Mouse (Mus musculus) MEL (cell line): Measurements from ENCODE around the gene Fdxacb1. TPM values are rescaled to one million over a fixed set of nuclear protein-coding genes. Genes with fewer than 3 reads are reported as not detected.

ENCODE experiments used
- DNase-seq: peaks from one replicate; pipeline ENCODE4 v3.0.0; 2011; ENCODE audit warnings: low read depth, low spot score
- H3K27ac ChIP-seq: 2 replicates; pipeline ENCODE4 v1.5.1; 2012; ENCODE audit warnings: low read depth, mild to moderate bottlenecking, control low read depth, low read length, moderate library complexity; ENCODE audit not compliant: control insufficient read depth
- H3K27me3 ChIP-seq, 2 experiments: fragments of 150-350 bp in 1 of 2; sonication (generic) in 1 of 2; 2 replicates each; pipeline ENCODE4 v1.6.1; 2012; ENCODE audit warnings: low read length in 2 of 2, mild to moderate bottlenecking in 2 of 2, improper control_type of control experiment in 1 of 2, moderate library complexity in 1 of 2; ENCODE audit not compliant: insufficient read depth in 2 of 2, control insufficient read depth in 1 of 2
- H3K36me3 ChIP-seq, 2 experiments: 2 replicates each; pipeline ENCODE4 v1.6.1; 2012 to 2014; ENCODE audit warnings: low read length in 2 of 2, improper control_type of control experiment in 1 of 2, inconsistent platforms in 1 of 2, mild to moderate bottlenecking in 1 of 2; ENCODE audit not compliant: insufficient read depth in 2 of 2, control insufficient read depth in 1 of 2
- H3K4me1 ChIP-seq, 2 experiments: fragments of 150-350 bp in 1 of 2; sonication (generic) in 1 of 2; 2 replicates each; pipeline ENCODE4 v1.6.1; 2012; ENCODE audit warnings: low read length in 2 of 2, improper control_type of control experiment in 1 of 2, mild to moderate bottlenecking in 1 of 2; ENCODE audit not compliant: insufficient read depth in 2 of 2, control insufficient read depth in 1 of 2
- H3K4me3 ChIP-seq, 2 experiments: fragments of 150-350 bp in 1 of 2; sonication (generic) in 1 of 2; 2 replicates each; pipeline ENCODE4 v1.5.1; 2012; ENCODE audit warnings: low read depth in 2 of 2, low read length in 2 of 2, mild to moderate bottlenecking in 2 of 2, moderate library complexity in 2 of 2, control low read depth in 1 of 2, improper control_type of control experiment in 1 of 2; ENCODE audit not compliant: control insufficient read depth in 1 of 2, insufficient read depth in 1 of 2
- H3K79me2 ChIP-seq: 2 replicates; pipeline ENCODE4 v1.6.1; 2012; ENCODE audit warnings: mild to moderate bottlenecking, low read length, moderate library complexity; ENCODE audit not compliant: control insufficient read depth, poor library complexity, insufficient read depth
- H3K9ac ChIP-seq: 2 replicates; pipeline ENCODE4 v1.6.1; 2012; ENCODE audit warnings: low read depth, mild to moderate bottlenecking, control low read depth, low read length, moderate library complexity; ENCODE audit not compliant: control insufficient read depth, poor library complexity, severe bottlenecking
- H3K9me3 ChIP-seq: fragments of 150-350 bp; sonication (generic); replicated peaks from 2 replicates; pipeline ENCODE4 v1.6.1; 2012; ENCODE audit warnings: mild to moderate bottlenecking, low read length, improper control_type of control experiment, moderate library complexity; ENCODE audit not compliant: insufficient read depth
- CHD1 ChIP-seq: IDR thresholded peaks from 2 replicates; pipeline ENCODE4 v1.6.1; 2012; ENCODE audit warnings: low read depth, mild to moderate bottlenecking, inconsistent platforms, low read length, improper control_type of control experiment
- CHD2 ChIP-seq: IDR thresholded peaks from 2 replicates; pipeline ENCODE4 v1.6.1; 2011; ENCODE audit warnings: low read length, improper control_type of control experiment
- CTCF ChIP-seq, 3 experiments: IDR thresholded peaks in 2 of 3; conservative IDR thresholded peaks in 1 of 3; 2 replicates each; pipeline ENCODE4 v1.5.1; 2011 to 2012; ENCODE audit warnings: low read length in 3 of 3, low read depth in 2 of 3, mild to moderate bottlenecking in 2 of 3, improper control_type of control experiment in 1 of 3, inconsistent platforms in 1 of 3, mixed read lengths in 1 of 3, moderate library complexity in 1 of 3; ENCODE audit not compliant: control insufficient read depth in 1 of 3, insufficient read depth in 1 of 3, poor library complexity in 1 of 3, severe bottlenecking in 1 of 3
- EP300 ChIP-seq, 2 experiments: IDR thresholded peaks; 2 replicates each; pipeline ENCODE4 v1.6.1; 2011; ENCODE audit warnings: improper control_type of control experiment in 2 of 2, low read length in 2 of 2, low read depth in 1 of 2, mild to moderate bottlenecking in 1 of 2
- ETS1 ChIP-seq: IDR thresholded peaks from 2 replicates; pipeline ENCODE4 v1.6.1; 2012; ENCODE audit warnings: low read depth, mild to moderate bottlenecking, inconsistent platforms, low read length, improper control_type of control experiment, moderate library complexity
- GABPA ChIP-seq: IDR thresholded peaks from 2 replicates; pipeline ENCODE4 v1.6.1; 2012; ENCODE audit warnings: low read depth, mild to moderate bottlenecking, inconsistent platforms, low read length, improper control_type of control experiment, moderate library complexity
- GATA1 ChIP-seq: IDR thresholded peaks from 2 replicates; pipeline ENCODE4 v1.6.1; 2011; ENCODE audit warnings: low read depth, low read length, improper control_type of control experiment
- JUND ChIP-seq: IDR thresholded peaks from 2 replicates; pipeline ENCODE4 v1.6.1; 2011; ENCODE audit warnings: low read depth, mild to moderate bottlenecking, improper control_type of control experiment, low read length
- KAT2A ChIP-seq: conservative IDR thresholded peaks from 2 replicates; pipeline ENCODE4 v1.6.1; 2012; ENCODE audit warnings: low read depth, low read length, improper control_type of control experiment, inconsistent platforms
- MAFK ChIP-seq: IDR thresholded peaks from 2 replicates; pipeline ENCODE4 v1.6.1; 2011; ENCODE audit warnings: low read depth, mild to moderate bottlenecking, low read length, improper control_type of control experiment, borderline replicate concordance
- MAZ ChIP-seq: IDR thresholded peaks from 2 replicates; pipeline ENCODE4 v1.6.1; 2012; ENCODE audit warnings: low read depth, mild to moderate bottlenecking, inconsistent platforms, low read length, improper control_type of control experiment
- MEF2A ChIP-seq: IDR thresholded peaks from 2 replicates; pipeline ENCODE4 v1.6.1; 2014; ENCODE audit warnings: low read depth, mild to moderate bottlenecking, inconsistent platforms, low read length, improper control_type of control experiment; ENCODE audit not compliant: poor library complexity, insufficient replicate concordance, severe bottlenecking; ENCODE audit errors: extremely low read depth
- MYB ChIP-seq: IDR thresholded peaks from 2 replicates; pipeline ENCODE4 v1.6.1; 2011; ENCODE audit warnings: mild to moderate bottlenecking, low read depth, low read length, improper control_type of control experiment
- NELFE ChIP-seq: IDR thresholded peaks from 2 replicates; pipeline ENCODE4 v1.6.1; 2011; ENCODE audit warnings: low read depth, low read length, improper control_type of control experiment
- POLR2A ChIP-seq, 2 experiments: IDR thresholded peaks; 2 replicates each; pipeline ENCODE4 v1.6.1; 2011 to 2012; ENCODE audit warnings: low read length in 2 of 2, mild to moderate bottlenecking in 2 of 2, control low read depth in 1 of 2, improper control_type of control experiment in 1 of 2, low read depth in 1 of 2, moderate library complexity in 1 of 2; ENCODE audit not compliant: control insufficient read depth in 1 of 2, insufficient read depth in 1 of 2, poor library complexity in 1 of 2
- POLR2AphosphoS2 ChIP-seq: IDR thresholded peaks from 2 replicates; pipeline ENCODE4 v1.6.1; 2011; ENCODE audit warnings: low read length, improper control_type of control experiment
- POLR2AphosphoS5 ChIP-seq: IDR thresholded peaks from 2 replicates; pipeline ENCODE4 v1.6.1; 2012; ENCODE audit warnings: low read depth, borderline replicate concordance, mild to moderate bottlenecking, inconsistent platforms, low read length, moderate library complexity, mixed read lengths
- RAD21 ChIP-seq: IDR thresholded peaks from 2 replicates; pipeline ENCODE4 v1.6.1; 2011; ENCODE audit warnings: mild to moderate bottlenecking, low read depth, low read length, improper control_type of control experiment
- RCOR1 ChIP-seq: IDR thresholded peaks from 2 replicates; pipeline ENCODE4 v1.6.1; 2012; ENCODE audit warnings: low read depth, mild to moderate bottlenecking, inconsistent platforms, low read length, improper control_type of control experiment
- SIN3A ChIP-seq: IDR thresholded peaks from 2 replicates; pipeline ENCODE4 v1.6.1; 2012; ENCODE audit warnings: low read length, improper control_type of control experiment, inconsistent platforms
- SMC3 ChIP-seq: IDR thresholded peaks from 2 replicates; pipeline ENCODE4 v1.6.1; 2011; ENCODE audit warnings: low read depth, low read length, improper control_type of control experiment
- TAL1 ChIP-seq: IDR thresholded peaks from 2 replicates; pipeline ENCODE4 v1.6.1; 2012; ENCODE audit warnings: mild to moderate bottlenecking, inconsistent platforms, low read length, moderate library complexity, mixed read lengths
- TBP ChIP-seq: IDR thresholded peaks from 2 replicates; pipeline ENCODE4 v1.8.0; 2011; ENCODE audit warnings: low read depth, low read length, improper control_type of control experiment
- UBTF ChIP-seq: IDR thresholded peaks from 2 replicates; pipeline ENCODE4 v1.6.1; 2012; ENCODE audit warnings: low read depth, mild to moderate bottlenecking, inconsistent platforms, low read length, improper control_type of control experiment, moderate library complexity, borderline replicate concordance; ENCODE audit not compliant: insufficient read depth
- USF1 ChIP-seq: IDR thresholded peaks from 2 replicates; pipeline ENCODE4 v1.6.1; 2014; ENCODE audit warnings: low read depth, mild to moderate bottlenecking, inconsistent platforms, low read length, improper control_type of control experiment, moderate library complexity
- USF2 ChIP-seq, 2 experiments: IDR thresholded peaks; 2 replicates each; pipeline ENCODE4 v1.6.1; 2011 to 2012; ENCODE audit warnings: improper control_type of control experiment in 2 of 2, low read length in 2 of 2, borderline replicate concordance in 1 of 2, inconsistent platforms in 1 of 2, low read depth in 1 of 2, mild to moderate bottlenecking in 1 of 2; ENCODE audit not compliant: insufficient read depth in 1 of 2
- ZC3H11A ChIP-seq: IDR thresholded peaks from 2 replicates; pipeline ENCODE4 v1.6.1; 2012; ENCODE audit warnings: low read depth, mild to moderate bottlenecking, inconsistent platforms, low read length, improper control_type of control experiment
- ZKSCAN1 ChIP-seq: IDR thresholded peaks from 2 replicates; pipeline ENCODE4 v1.6.1; 2012; ENCODE audit warnings: low read depth, mild to moderate bottlenecking, inconsistent platforms, low read length, improper control_type of control experiment, moderate library complexity
- ZMIZ1 ChIP-seq: IDR thresholded peaks from 2 replicates; pipeline ENCODE4 v1.6.1; 2012; ENCODE audit warnings: low read depth, mild to moderate bottlenecking, inconsistent platforms, low read length, improper control_type of control experiment, moderate library complexity
- polyA plus RNA-seq, 2 experiments: library from polyadenylated mRNA; stranded (reverse) in 1 of 2; unstranded in 1 of 2; fragments of >175 nt in 1 of 2; fragments of >200 nt in 1 of 2; gene quantifications; 2 replicates each; pipeline versions ENCODE4 v1.2.1 to v1.2.4; 2012; ENCODE audit warnings: low replicate concordance in 2 of 2, low read depth in 1 of 2; ENCODE audit not compliant: insufficient read length in 2 of 2, insufficient read depth in 1 of 2, missing spikeins in 1 of 2
- total RNA-seq: library from RNA; depleted of rRNA; stranded (reverse); fragments of 300-350 nt; gene quantifications from 2 replicates; pipeline ENCODE4 v1.2.3, GENCODE M21; 2012

The Fdxacb1 gene
- total and polyA plus RNA-seq, 3 experiments: 6.5 to 9.7 TPM; not detected in 1

DNA sequence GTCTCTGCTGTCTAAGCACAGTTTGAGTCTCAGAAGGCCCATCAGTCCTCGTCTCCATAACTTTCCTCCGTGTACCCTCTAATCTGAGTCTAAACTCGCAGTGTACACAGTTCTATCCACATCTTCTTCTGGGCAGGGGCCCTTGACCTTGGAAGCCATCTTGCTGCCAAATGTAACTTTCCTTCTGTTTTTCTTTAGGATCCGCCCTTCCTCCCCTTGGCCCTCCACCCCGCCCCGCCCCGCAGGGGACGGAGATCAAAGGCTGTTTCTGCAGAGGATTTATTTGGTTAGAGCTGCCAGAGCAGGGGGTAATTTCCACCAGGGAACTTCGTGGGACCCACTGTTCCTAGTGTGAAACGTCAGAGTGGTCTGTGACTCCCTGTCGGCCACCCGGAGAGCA is 47.0 kb upstream of the Fdxacb1 start:
- no peak overlapping the region for H3K27ac ChIP-seq
- H3K4me3 ChIP-seq: no peak overlapping the region
- DNase-seq: no peak
- no peaks in the 10 kb centered on the region for H3K36me3 ChIP-seq
- no peak overlapping the region for H3K9ac ChIP-seq
- H3K79me2 ChIP-seq: no peaks in the 10 kb centered on the region
- H3K4me1 ChIP-seq: 0 out of 4 replicates have a peak, but pooled peaks cover 0 to 2% of the 10 kb centered on the region in 2 experiments
- TF ChIP-seq CTCF (IDR thresholded peaks at IDR 0.05 in 2 of 3, conservative IDR thresholded peaks at IDR 0.05 in 1 of 3; ENCODE audit: control insufficient read depth in 1 of 3, insufficient read depth in 1 of 3, low read depth in 2 of 3, low read length in 3 of 3, poor library complexity in 1 of 3, severe bottlenecking in 1 of 3): no peak
- TF ChIP-seq CHD1: no peak
- TF ChIP-seq UBTF: no peak
- no peak for TF ChIP-seq POLR2AphosphoS5
- no peak for TF ChIP-seq POLR2AphosphoS2
- no peak for TF ChIP-seq RAD21
- no peak for TF ChIP-seq EP300 (IDR thresholded peaks at IDR 0.05; ENCODE audit: low read depth in 1 of 2, low read length in 2 of 2)
- TF ChIP-seq USF1: no peak
- no peak for TF ChIP-seq SMC3
- TF ChIP-seq JUND: no peak
- TF ChIP-seq ETS1: no peak
- TF ChIP-seq MYB: no peak
- TF ChIP-seq CHD2: no peak
- no peak for TF ChIP-seq MAFK
- H3K9me3 ChIP-seq: no peaks in the 10 kb centered on the region
- peaks cover 9 to 16% of the 10 kb centered on the region in 2 experiments for H3K27me3 ChIP-seq

DNA sequence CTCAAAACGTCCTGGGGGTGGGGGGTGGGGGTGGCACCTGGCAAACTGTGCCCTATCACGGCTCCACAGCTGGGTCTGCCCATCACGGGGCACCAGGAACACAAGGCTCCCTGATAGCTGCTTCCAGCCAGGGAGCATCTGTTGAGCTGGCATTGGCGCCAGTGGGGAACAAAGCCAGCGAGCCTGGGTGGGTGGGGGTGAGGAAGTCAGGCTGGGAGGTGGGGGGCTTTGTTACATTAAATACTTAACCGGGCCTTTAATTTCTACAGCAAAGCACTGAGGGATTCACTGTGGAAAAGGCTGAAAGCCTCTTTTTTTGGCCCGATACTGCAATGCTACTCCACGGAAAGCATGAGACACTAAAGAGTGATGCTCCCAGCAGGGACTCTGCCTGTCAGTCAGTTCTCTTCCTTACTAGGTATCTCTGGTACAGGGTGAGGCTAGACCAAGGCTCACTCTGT is 45.6 kb upstream of the Fdxacb1 start:
- no peaks in the 10 kb centered on the region for H3K79me2 ChIP-seq
- H3K27me3 ChIP-seq: peaks cover 9 to 13% of the 10 kb centered on the region in 2 experiments
- no peak for DNase-seq
- H3K36me3 ChIP-seq: no peaks in the 10 kb centered on the region
- no peak for TF ChIP-seq SMC3
- TF ChIP-seq SIN3A: no peak
- TF ChIP-seq ETS1: no peak
- no peak for TF ChIP-seq MEF2A
- no peak for TF ChIP-seq MAZ
- no peak for TF ChIP-seq ZMIZ1
- TF ChIP-seq CTCF (IDR thresholded peaks at IDR 0.05 in 2 of 3, conservative IDR thresholded peaks at IDR 0.05 in 1 of 3; ENCODE audit: control insufficient read depth in 1 of 3, insufficient read depth in 1 of 3, low read depth in 2 of 3, low read length in 3 of 3, poor library complexity in 1 of 3, severe bottlenecking in 1 of 3): no peak
- TF ChIP-seq KAT2A: no peak
- TF ChIP-seq ZC3H11A: no peak
- no peak for TF ChIP-seq JUND
- no peak for TF ChIP-seq NELFE
- no peak for TF ChIP-seq TAL1
- TF ChIP-seq GATA1: no peak
- TF ChIP-seq GABPA: no peak
- no peak for TF ChIP-seq ZKSCAN1
- no peak for TF ChIP-seq RAD21
- TF ChIP-seq TBP: no peak
- TF ChIP-seq USF2 (IDR thresholded peaks at IDR 0.05; ENCODE audit: borderline replicate concordance in 1 of 2, insufficient read depth in 1 of 2, low read depth in 1 of 2, low read length in 2 of 2): no peak
- no peak for TF ChIP-seq RCOR1
- TF ChIP-seq POLR2A (IDR thresholded peaks at IDR 0.05; ENCODE audit: control insufficient read depth in 1 of 2, insufficient read depth in 1 of 2, low read depth in 1 of 2, low read length in 2 of 2, poor library complexity in 1 of 2): no peak
- H3K4me3 ChIP-seq: no peak overlapping the region
- H3K4me1 ChIP-seq: 0 out of 4 replicates have a peak, but pooled peaks cover 0 to 2% of the 10 kb centered on the region in 2 experiments
- H3K27ac ChIP-seq: no peak overlapping the region
- H3K9ac ChIP-seq: no peak overlapping the region
- H3K9me3 ChIP-seq: no peaks in the 10 kb centered on the region
